Mouse (Mus musculus): ENCODE results near the gene Kat8.
"Not testable (repeated sequence)": the region's sequence is repeated elsewhere in the genome, so short reads cannot be mapped to it uniquely, and the experiment has no call there.

Kat8 gene

GRCm38 (mm10) chr7:127932273-127933031 is 20.1 kb downstream of the Kat8 start:
- no peak for DNase-seq

GRCm38 (mm10) chr7:127934075-127934474 is 21.8 kb downstream of the Kat8 start:
- DNase-seq = no peak

GRCm38 (mm10) chr7:127935028-127935722 is 22.9 kb downstream of the Kat8 start:
- DNase-seq = peak; percentile 95

- DNase-seq = no peak
These were observed 23.4 kb downstream of the Kat8 start for GRCm38 (mm10) chr7:127935748-127936159.

GRCm38 (mm10) chr7:127936216-127936884 is 24.0 kb downstream of the Kat8 start:
- DNase-seq = no peak

GRCm38 (mm10) chr7:127942097-127942496 is 29.8 kb downstream of the Kat8 start:
- not testable (repeated sequence) for DNase-seq

- no peak for DNase-seq
These were observed 32.3 kb downstream of the Kat8 start for GRCm38 (mm10) chr7:127944614-127945013.

- DNase-seq = no peak
These were observed 34.2 kb downstream of the Kat8 start, which contains the start of gene Prss36 for GRCm38 (mm10) chr7:127946470-127947023. Gene Prss36 (minus strand): TSS chr7:127946725.

- peak; percentile 35 to 40 for DNase-seq
These were observed 40.7 kb downstream of the Kat8 start for GRCm38 (mm10) chr7:127952864-127953581.

GRCm38 (mm10) chr7:127959364-127959763 is 47.0 kb downstream of the Kat8 start:
- DNase-seq = no peak

GRCm38 (mm10) chr7:127966371-127966918 is 54.1 kb downstream of the Kat8 start:
- peak in 1 of 2 experiments; percentile 19 for DNase-seq

- peak; percentile 93 to 95 for DNase-seq
These were observed 54.9 kb downstream of the Kat8 start, which contains the start of gene Fus for GRCm38 (mm10) chr7:127967004-127967921. Gene Fus (plus strand): TSS chr7:127967457.

GRCm38 (mm10) chr7:127967922-127968828 is 55.9 kb downstream of the Kat8 start:
- DNase-seq = peak; percentile 68 to 81

- DNase-seq = no peak
These were observed 62.2 kb downstream of the Kat8 start for GRCm38 (mm10) chr7:127974413-127974930.

Measured in thymus, postnatal 36 days (tissue).